Mouse (Mus musculus) kidney, embryonic 16.5 days (tissue): Measurements from ENCODE around the gene Limk1. TPM values are rescaled to one million over a fixed set of nuclear protein-coding genes. Genes with fewer than 3 reads are reported as not detected.

ENCODE experiments used
- ATAC-seq: fragments of 200-750 bp; cut with Nextera tagmentation; 2 replicates; pipeline ENCODE4 v1.8.0; 2017; ENCODE audit warnings: moderate TSS enrichment; ENCODE audit not compliant: low FRiP score, low TSS enrichment
- H3K27ac ChIP-seq: fragments of 300-500 bp; sonication (generic); 2 replicates; pipeline ENCODE4 v1.5.1; 2014; ENCODE audit warnings: low read length
- H3K27me3 ChIP-seq: fragments of 300-500 bp; sonication (generic); 2 replicates; pipeline ENCODE4 v1.6.1; 2014; ENCODE audit warnings: low read length, control low read depth, mixed read lengths; ENCODE audit not compliant: insufficient read depth
- H3K36me3 ChIP-seq: fragments of 300-500 bp; sonication (generic); 2 replicates; pipeline ENCODE4 v1.6.1; 2014; ENCODE audit warnings: low read length, control low read depth, mixed read lengths; ENCODE audit not compliant: insufficient read depth
- H3K4me1 ChIP-seq: fragments of 300-500 bp; sonication (generic); 2 replicates; pipeline ENCODE4 v1.6.1; 2014; ENCODE audit warnings: low read length, control low read depth, mixed read lengths; ENCODE audit not compliant: insufficient read depth
- H3K4me2 ChIP-seq: fragments of 300-500 bp; sonication (generic); replicated peaks from 2 replicates; pipeline ENCODE4 v1.6.1; 2014; ENCODE audit warnings: low read depth, low read length
- H3K4me3 ChIP-seq: fragments of 300-500 bp; sonication (generic); 2 replicates; pipeline ENCODE4 v1.5.1; 2014; ENCODE audit warnings: mild to moderate bottlenecking, low read length
- H3K9ac ChIP-seq: fragments of 300-500 bp; sonication (generic); replicated peaks from 2 replicates; pipeline ENCODE4 v1.6.1; 2014; ENCODE audit warnings: low read length
- H3K9me3 ChIP-seq: fragments of 300-500 bp; sonication (generic); 2 replicates; pipeline ENCODE4 v1.6.1; 2016; ENCODE audit warnings: low read length, control low read depth
- WGBS: fragments of 180-500 bp; shearing (Covaris S2); extraction: QIAGEN DNeasy Blood & Tissue Kit; methylation state at CpG from one replicate; pipeline ENCODE4 v1.1.7; 2014; 5-methylcytosine and 5-hydroxymethylcytosine counted together
- polyA plus RNA-seq: library from polyadenylated mRNA; unstranded; fragments of >200 nt; fragmentation: Nextera tagmentation; extraction: Ambion mirVana; gene quantifications from 2 replicates; pipeline ENCODE4 v1.2.1, GENCODE M21; 2015

Gene Limk1
- polyA plus RNA-seq, 1 experiment from 2014 or later, result 4.9 TPM

- H3K4me3 ChIP-seq, result no peak overlapping the region
- no peaks in the 10 kb centered on the region for H3K9me3 ChIP-seq
- 50% methylated on average over 6 of the region's 6 CpGs for WGBS
- ATAC-seq, result no peak
- no peaks in the 10 kb centered on the region for H3K36me3 ChIP-seq
- H3K9ac ChIP-seq, result no peak overlapping the region
- H3K27ac ChIP-seq, result no peak overlapping the region
- H3K27me3 ChIP-seq, result no peaks in the 10 kb centered on the region
- H3K4me1 ChIP-seq, result peaks cover 3% of the 10 kb centered on the region; the same call in 1 of the 2 replicates
- H3K4me2 ChIP-seq, result no peak overlapping the region
Observed at GRCm38 (mm10) chr5:134709275-134709674, 20.9 kb upstream of the Limk1 start.

- Histone ChIP-seq H3K4me3 (no peak overlapping the region), H3K27me3 (no peaks in the 10 kb centered on the region), H3K36me3 (no peaks in the 10 kb centered on the region), H3K4me1 (peaks cover 2% of the 10 kb centered on the region; the same call in 1 of the 2 replicates), H3K9me3 (no peaks in the 10 kb centered on the region), H3K9ac (no peak overlapping the region), H3K4me2 (no peak overlapping the region), H3K27ac (no peak overlapping the region)
- peak; percentile 69 for ATAC-seq
Observed at GRCm38 (mm10) chr5:134704157-134704556, 15.8 kb upstream of the Limk1 start.

- H3K9me3 ChIP-seq, result no peaks in the 10 kb centered on the region
- no peak overlapping the region for H3K27ac ChIP-seq
- H3K36me3 ChIP-seq, result no peaks in the 10 kb centered on the region
- H3K4me2 ChIP-seq, result no peak overlapping the region
- WGBS, result 49% methylated on average over 2 of the region's 2 CpGs
- H3K9ac ChIP-seq, result no peak overlapping the region
- no peaks in the 10 kb centered on the region for H3K4me1 ChIP-seq
- H3K4me3 ChIP-seq, result no peak overlapping the region
- ATAC-seq, result no peak
- no peaks in the 10 kb centered on the region for H3K27me3 ChIP-seq
Observed at GRCm38 (mm10) chr5:134695539-134695938, 7.1 kb upstream of the Limk1 start.

- WGBS, result 15% methylated on average over 2 of the region's 2 CpGs
- Histone ChIP-seq H3K9me3 (no peaks in the 10 kb centered on the region), H3K27me3 (no peaks in the 10 kb centered on the region), H3K9ac (no peak overlapping the region), H3K36me3 (no peaks in the 10 kb centered on the region), H3K4me2 (no peak overlapping the region), H3K4me3 (no peak overlapping the region), H3K4me1 (no peaks in the 10 kb centered on the region), H3K27ac (no peak overlapping the region)
- ATAC-seq, result no peak
Observed at GRCm38 (mm10) chr5:134695082-134695481, 6.7 kb upstream of the Limk1 start.

- Histone ChIP-seq H3K27me3 (no peaks in the 10 kb centered on the region), H3K4me3 (no peak overlapping the region), H3K27ac (no peak overlapping the region), H3K4me1 (peaks cover 8% of the 10 kb centered on the region), H3K9ac (no peak overlapping the region), H3K36me3 (no peaks in the 10 kb centered on the region), H3K9me3 (no peaks in the 10 kb centered on the region), H3K4me2 (no peak overlapping the region)
- WGBS, result 93% methylated on average over 1 of the region's 1 CpGs
- ATAC-seq, result no peak
Observed at GRCm38 (mm10) chr5:134692704-134693103, 4.3 kb upstream of the Limk1 start.

GRCm38 (mm10) chr5:134688718-134689284, 403 bp upstream of the Limk1 start:
- H3K4me2 ChIP-seq, result peak overlapping the region; percentile 71
- H3K27me3 ChIP-seq, result no peaks in the 10 kb centered on the region; the same call in 1 of the 2 replicates
- H3K9me3 ChIP-seq, result no peaks in the 10 kb centered on the region
- H3K4me1 ChIP-seq, result peaks cover 13% of the 10 kb centered on the region
- ATAC-seq, result peak; percentile 97
- H3K9ac ChIP-seq, result peak overlapping the region; percentile 37
- under 1% methylated on average over 33 of the region's 38 CpGs for WGBS
- H3K27ac ChIP-seq, result peak overlapping the region; percentile 57; the same call in 1 of the 2 replicates
- H3K4me3 ChIP-seq, result peak overlapping the region; percentile 85
- no peaks in the 10 kb centered on the region for H3K36me3 ChIP-seq

GRCm38 (mm10) chr5:134687187-134687586, 1.2 kb downstream of the Limk1 start:
- WGBS, result 86% methylated on average over 1 of the region's 1 CpGs
- ATAC-seq, result no peak
- H3K9me3 ChIP-seq, result no peaks in the 10 kb centered on the region
- no peak overlapping the region for H3K27ac ChIP-seq
- no peak overlapping the region for H3K9ac ChIP-seq
- peaks cover 13% of the 10 kb centered on the region for H3K4me1 ChIP-seq
- H3K27me3 ChIP-seq, result no peaks in the 10 kb centered on the region; the same call in 1 of the 2 replicates
- peak overlapping the region; percentile 85; the same call in 1 of the 2 replicates for H3K4me3 ChIP-seq
- H3K36me3 ChIP-seq, result no peaks in the 10 kb centered on the region; the same call in 1 of the 2 replicates
- H3K4me2 ChIP-seq, result peak overlapping the region; percentile 96

- no peak overlapping the region for H3K27ac ChIP-seq
- H3K4me1 ChIP-seq, result peaks cover 13% of the 10 kb centered on the region
- H3K27me3 ChIP-seq, result no peaks in the 10 kb centered on the region; the same call in 1 of the 2 replicates
- no peak overlapping the region for H3K4me3 ChIP-seq
- H3K4me2 ChIP-seq, result no peak overlapping the region
- 94% methylated on average over 6 of the region's 6 CpGs for WGBS
- no peaks in the 10 kb centered on the region for H3K9me3 ChIP-seq
- no peak overlapping the region for H3K9ac ChIP-seq
- no peaks in the 10 kb centered on the region; the same call in 1 of the 2 replicates for H3K36me3 ChIP-seq
- ATAC-seq, result no peak
Observed at GRCm38 (mm10) chr5:134686541-134686940, 1.9 kb downstream of the Limk1 start.

- H3K4me2 ChIP-seq, result no peak overlapping the region
- no peaks in the 10 kb centered on the region for H3K9me3 ChIP-seq
Observed at GRCm38 (mm10) chr5:134684398-134684797, 4.0 kb downstream of the Limk1 start.

GRCm38 (mm10) chr5:134683813-134684212, 4.6 kb downstream of the Limk1 start:
- peaks cover 16% of the 10 kb centered on the region for H3K4me1 ChIP-seq
- H3K27ac ChIP-seq, result no peak overlapping the region
- H3K9me3 ChIP-seq, result no peaks in the 10 kb centered on the region
- H3K36me3 ChIP-seq, result no peaks in the 10 kb centered on the region; the same call in 1 of the 2 replicates
- no peaks in the 10 kb centered on the region; the same call in 1 of the 2 replicates for H3K27me3 ChIP-seq
- no peak overlapping the region for H3K4me2 ChIP-seq
- H3K4me3 ChIP-seq, result no peak overlapping the region
- WGBS, result 39% methylated on average over 2 of the region's 2 CpGs
- no peak overlapping the region for H3K9ac ChIP-seq
- no peak for ATAC-seq

More at GRCm38 (mm10) chr5:134684398-134684797, 4.0 kb downstream of the Limk1 start:
- 88% methylated on average over 2 of the region's 2 CpGs for WGBS
- no peaks in the 10 kb centered on the region; the same call in 1 of the 2 replicates for H3K36me3 ChIP-seq
- H3K4me1 ChIP-seq, result peaks cover 18% of the 10 kb centered on the region
- no peak overlapping the region for H3K4me3 ChIP-seq
- no peak overlapping the region for H3K27ac ChIP-seq
- ATAC-seq, result no peak
- no peaks in the 10 kb centered on the region; the same call in 1 of the 2 replicates for H3K27me3 ChIP-seq
- no peak overlapping the region for H3K9ac ChIP-seq
